Mouse (Mus musculus) adrenal gland, postnatal 25 days (tissue): ENCODE measurements around the gene Krtap3-3. TPM values are rescaled to one million over a fixed set of nuclear protein-coding genes. Genes with fewer than 3 reads are reported as not detected.

Source experiments
- total RNA-seq: library from RNA; stranded (reverse); gene quantifications from 2 replicates; pipeline ENCODE4 v1.2.3, GENCODE M21; 2021

Gene Krtap3-3
- total RNA-seq, 1 experiment from 2014 or later, result not detected

Other genes with a start within 250 kb of the Krtap3-3 start
- not detected in 2 replicates for gene Krt25, start 227.9 kb downstream of the Krtap3-3 start, total RNA-seq
- not detected in 2 replicates for gene Krt26, start 212.9 kb downstream of the Krtap3-3 start, total RNA-seq
- gene Krt27, start 199.8 kb downstream of the Krtap3-3 start, total RNA-seq, result not detected in 2 replicates
- not detected in 2 replicates for gene Krt28, start 176.0 kb downstream of the Krtap3-3 start, total RNA-seq
- gene Krt10, start 161.5 kb downstream of the Krtap3-3 start, total RNA-seq, result 4.3 and 7.7 TPM in 2 replicates
- gene Krt12, start 128.6 kb downstream of the Krtap3-3 start, total RNA-seq, result not detected in 2 replicates
- gene Krt20, start 112.7 kb downstream of the Krtap3-3 start, total RNA-seq, result 0.15 TPM in 1 of 2 replicates, not detected in the other
- gene Krt23, start 57.7 kb downstream of the Krtap3-3 start, total RNA-seq, result not detected in 2 replicates
- gene Krt39, start 29.5 kb downstream of the Krtap3-3 start, total RNA-seq, result not detected in 2 replicates
- not detected in 2 replicates for gene Krt40, start 7.7 kb downstream of the Krtap3-3 start, total RNA-seq
- gene Krtap3-2, start 6.0 kb upstream of the Krtap3-3 start, total RNA-seq, result not detected in 2 replicates
- gene Gm11939, start 8.6 kb upstream of the Krtap3-3 start, total RNA-seq, result not detected in 2 replicates
- gene Krtap3-1, start 15.8 kb upstream of the Krtap3-3 start, total RNA-seq, result not detected in 2 replicates
- gene Krtap1-5, start 30.2 kb upstream of the Krtap3-3 start, total RNA-seq, result not detected in 2 replicates
- not detected in 2 replicates for gene Krtap1-4, start 32.8 kb upstream of the Krtap3-3 start, total RNA-seq
- gene Krtap1-3, start 40.5 kb upstream of the Krtap3-3 start, total RNA-seq, result not detected in 2 replicates
- gene Krtap9-3, start 47.2 kb upstream of the Krtap3-3 start, total RNA-seq, result not detected in 2 replicates
- not detected in 2 replicates for gene Gm11938, start 52.4 kb upstream of the Krtap3-3 start, total RNA-seq
- not detected in 2 replicates for gene Gm11937, start 59.3 kb upstream of the Krtap3-3 start, total RNA-seq
- gene Krtap2-4, start 64.0 kb upstream of the Krtap3-3 start, total RNA-seq, result not detected in 2 replicates
- not detected in 2 replicates for gene Gm11562, start 69.6 kb upstream of the Krtap3-3 start, total RNA-seq
- not detected in 2 replicates for gene Krtap4-1, start 77.4 kb upstream of the Krtap3-3 start, total RNA-seq
- not detected in 2 replicates for gene Krtap4-2, start 84.2 kb upstream of the Krtap3-3 start, total RNA-seq
- not detected in 2 replicates for gene Krtap4-7, start 93.2 kb upstream of the Krtap3-3 start, total RNA-seq
- gene Gm11555, start 99.4 kb upstream of the Krtap3-3 start, total RNA-seq, result not detected in 2 replicates
- not detected in 2 replicates for gene Gm11563, start 108.1 kb upstream of the Krtap3-3 start, total RNA-seq
- gene Krtap4-6, start 115.1 kb upstream of the Krtap3-3 start, total RNA-seq, result not detected in 2 replicates
- not detected in 2 replicates for gene Gm14190, start 139.9 kb upstream of the Krtap3-3 start, total RNA-seq
- not detected in 2 replicates for gene Gm14180, start 183.4 kb upstream of the Krtap3-3 start, total RNA-seq
- not detected in 2 replicates for gene Gm11595, start 222.0 kb upstream of the Krtap3-3 start, total RNA-seq
- gene Krtap4-8, start 229.8 kb upstream of the Krtap3-3 start, total RNA-seq, result not detected in 2 replicates
- not detected in 2 replicates for gene Krtap4-9, start 234.3 kb upstream of the Krtap3-3 start, total RNA-seq
- not detected in 2 replicates for gene Gm11596, start 242.6 kb upstream of the Krtap3-3 start, total RNA-seq
- not detected in 2 replicates for gene Gm11569, start 248.1 kb upstream of the Krtap3-3 start, total RNA-seq